Mouse (Mus musculus): Measurements from ENCODE around the gene Wdr20. TPM values are rescaled to one million over a fixed set of nuclear protein-coding genes. Genes with fewer than 3 reads are reported as not detected.

Gene Wdr20
- polyA plus RNA-seq, 1 experiment, result 31.2 TPM

GRCm38 (mm10) chr12:110821787-110822186, 84.0 kb downstream of the Wdr20 start:
- no peak for DNase-seq (ENCODE audit: low spot score)

DNA sequence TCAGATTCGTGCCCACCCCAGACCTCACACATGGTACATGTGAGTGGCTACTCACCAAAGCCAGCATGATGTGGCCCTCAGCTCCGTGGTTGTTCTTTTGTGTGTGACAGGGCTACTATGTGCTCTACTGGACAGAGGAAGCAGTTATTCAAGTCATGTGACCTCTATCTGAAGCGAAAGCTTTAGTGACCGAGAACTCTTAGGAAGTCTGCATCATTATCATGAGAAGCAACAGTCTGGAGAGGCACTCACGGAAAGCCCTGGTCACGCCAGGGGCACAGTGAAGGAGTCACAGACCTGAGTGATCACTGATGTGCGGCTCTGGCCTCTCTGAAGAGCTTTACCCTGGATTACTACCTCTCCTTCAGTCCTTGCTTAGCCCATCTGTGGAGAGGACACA, 84.6 kb downstream of the Wdr20 start:
- no peak for DNase-seq (ENCODE audit: low spot score)

DNA sequence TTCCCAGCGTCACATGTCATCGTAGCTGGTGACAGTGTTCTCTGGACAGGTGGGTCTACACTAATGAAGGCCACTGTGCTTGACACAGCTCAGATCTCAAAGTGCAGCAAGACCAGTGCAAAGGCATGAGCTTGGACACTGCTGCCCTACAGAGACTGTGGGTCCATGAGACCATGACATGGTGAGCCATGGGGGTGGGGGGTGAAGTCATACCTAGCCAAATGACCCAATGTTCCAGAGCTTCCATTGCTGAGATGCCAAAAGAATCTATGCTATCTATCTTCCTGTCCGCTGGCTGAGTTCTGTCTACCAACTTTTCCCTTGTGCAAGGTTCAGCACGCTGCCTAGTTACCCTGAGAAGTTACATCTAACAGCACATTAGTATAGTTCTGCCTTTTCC, 91.2 kb downstream of the Wdr20 start:
- no peak for DNase-seq (ENCODE audit: low spot score)

GRCm38 (mm10) chr12:110830293-110831024, 92.7 kb downstream of the Wdr20 start:
- DNase-seq (ENCODE audit: low spot score), result no peak

GRCm38 (mm10) chr12:110835182-110835581, 97.4 kb downstream of the Wdr20 start:
- no peak for DNase-seq (ENCODE audit: low spot score)

DNA sequence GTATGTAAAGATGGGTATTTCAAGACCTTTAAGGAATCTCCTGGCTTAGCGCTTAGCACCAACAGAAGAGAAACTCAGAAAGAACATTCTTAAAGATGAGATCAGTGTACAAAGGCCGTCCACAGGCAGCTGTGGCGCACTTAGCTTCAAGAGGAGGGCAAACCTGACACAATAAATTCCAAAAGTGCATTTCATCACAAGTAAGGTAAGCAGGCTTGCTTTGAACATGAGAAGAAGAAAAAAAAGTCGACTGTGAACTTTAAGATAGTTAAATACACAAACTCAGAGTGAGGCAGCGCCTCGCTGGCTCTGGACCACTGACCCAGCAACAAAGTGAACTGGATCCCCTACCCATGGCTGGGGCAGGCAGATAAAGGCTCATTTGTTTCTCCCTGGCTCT, 99.0 kb downstream of the Wdr20 start:
- DNase-seq (ENCODE audit: low spot score), result no peak

GRCm38 (mm10) chr12:110837192-110837841, 99.6 kb downstream of the Wdr20 start:
- no peak for DNase-seq (ENCODE audit: low spot score)

DNA sequence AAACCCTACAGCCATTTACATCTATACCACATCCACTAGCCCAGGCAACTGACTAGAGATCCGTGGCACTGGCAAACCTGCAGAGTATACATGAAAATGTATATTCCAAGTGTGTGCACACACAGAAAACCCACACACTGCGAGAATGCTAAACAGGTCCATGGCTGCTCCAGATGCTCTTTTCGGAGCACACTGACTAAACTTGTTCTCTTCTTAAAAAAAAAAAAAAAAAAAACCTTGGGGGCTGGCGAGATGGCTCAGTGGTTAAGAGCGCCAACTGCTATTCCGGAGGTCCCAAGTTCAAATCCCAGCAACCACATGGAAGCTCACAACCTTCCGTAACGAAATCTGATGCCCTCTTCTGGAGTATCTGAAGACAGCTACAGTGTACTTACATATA, 100.1 kb downstream of the Wdr20 start:
- no peak for DNase-seq (ENCODE audit: low spot score)

DNA sequence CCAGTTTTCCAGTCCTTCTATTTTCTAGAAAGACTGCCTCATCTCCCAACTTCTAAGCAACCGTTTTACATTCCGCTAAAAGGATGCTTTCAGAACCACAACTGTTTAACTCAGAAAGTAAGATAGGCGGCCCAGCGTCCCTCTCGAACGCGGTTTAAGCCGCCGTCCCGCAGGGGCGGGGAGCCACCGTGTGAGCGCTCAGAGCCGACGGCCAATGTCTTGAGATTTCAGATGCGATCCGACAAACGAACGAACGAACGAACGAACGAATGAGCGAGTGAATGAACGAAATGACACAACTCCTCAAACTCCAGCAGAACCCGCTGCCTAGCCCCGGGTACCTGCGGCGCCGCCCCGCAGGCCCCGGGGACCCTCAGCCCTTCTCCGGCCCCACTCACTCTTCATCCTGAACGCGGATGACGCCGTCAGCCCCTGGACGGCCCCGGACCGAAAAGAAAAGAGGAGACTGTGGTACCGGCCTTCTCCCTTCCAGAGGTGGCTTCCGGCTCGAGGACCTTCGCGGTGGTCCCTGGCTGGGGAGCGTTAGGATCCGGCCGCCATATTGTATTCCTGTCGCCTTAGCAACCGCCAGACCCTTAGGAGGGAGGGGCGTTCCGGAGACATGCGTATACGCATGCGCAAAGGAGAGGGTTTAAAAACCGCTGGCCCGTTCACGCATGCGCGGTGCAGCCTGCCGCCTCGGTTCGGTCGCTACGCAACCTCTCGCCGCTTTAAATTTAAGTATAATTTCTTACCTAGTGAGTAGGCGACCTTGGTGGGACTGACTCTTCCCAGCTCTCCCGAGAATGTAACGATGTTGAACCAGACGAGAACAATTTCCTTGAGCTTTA, 102.8 kb downstream of the Wdr20 start, which contains the start of gene Mok:
Gene Mok (minus strand): TSS at position 592 of the 851 bp plus-strand sequence.
- peak; percentile 92 for DNase-seq (ENCODE audit: low spot score)

GRCm38 (mm10) chr12:110841731-110842493, 104.2 kb downstream of the Wdr20 start:
- no peak for DNase-seq (ENCODE audit: low spot score)

- DNase-seq (ENCODE audit: low spot score), result peak; percentile 72
Observed at GRCm38 (mm10) chr12:110843194-110844048, 105.7 kb downstream of the Wdr20 start.

DNA sequence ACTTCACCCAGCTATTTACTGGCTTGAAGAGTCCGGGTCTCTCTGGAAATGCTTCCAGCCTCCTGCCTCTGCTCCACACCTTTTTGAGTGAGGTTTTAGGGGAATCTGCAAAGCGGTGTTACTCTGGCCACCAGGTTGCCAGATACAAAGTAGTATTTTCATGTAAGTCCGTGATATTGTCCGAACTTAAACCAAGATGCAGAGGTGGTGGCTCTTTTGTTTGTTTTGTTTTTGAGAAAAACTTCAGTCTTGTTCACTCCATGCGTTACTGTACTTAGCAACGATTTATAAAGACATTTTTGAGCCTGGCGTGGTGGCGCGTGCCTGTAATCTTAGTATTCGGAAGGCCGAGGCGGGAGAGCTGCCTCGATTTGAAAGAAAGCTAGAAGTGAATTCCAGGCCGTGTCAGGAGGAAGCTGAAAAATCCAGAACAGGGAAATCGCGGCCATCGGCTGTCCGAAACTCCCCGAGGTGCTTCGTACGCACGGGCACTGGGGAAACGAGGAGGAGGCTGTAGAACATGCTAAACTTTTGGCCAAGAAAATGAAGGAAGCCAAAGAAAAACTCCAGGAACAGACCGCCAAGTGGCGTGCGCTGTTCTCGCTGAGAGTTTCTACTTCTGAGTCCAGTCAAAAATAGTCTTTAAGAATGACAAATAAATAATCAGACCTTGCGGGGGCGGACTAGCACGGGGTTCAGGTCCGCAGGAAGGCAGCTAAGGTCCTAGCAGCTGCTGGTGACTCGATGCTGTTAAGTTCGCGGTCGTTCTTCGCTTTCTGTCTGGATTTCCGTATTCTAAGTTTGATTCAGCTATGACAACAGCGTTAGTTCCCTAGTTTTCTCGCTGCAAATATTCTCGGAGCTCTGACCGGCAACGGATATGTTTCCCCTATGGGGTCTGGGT, 106.7 kb downstream of the Wdr20 start:
- no peak for DNase-seq (ENCODE audit: low spot score)

GRCm38 (mm10) chr12:110845131-110845880, 107.6 kb downstream of the Wdr20 start:
- DNase-seq (ENCODE audit: low spot score), result peak; percentile 96

DNA sequence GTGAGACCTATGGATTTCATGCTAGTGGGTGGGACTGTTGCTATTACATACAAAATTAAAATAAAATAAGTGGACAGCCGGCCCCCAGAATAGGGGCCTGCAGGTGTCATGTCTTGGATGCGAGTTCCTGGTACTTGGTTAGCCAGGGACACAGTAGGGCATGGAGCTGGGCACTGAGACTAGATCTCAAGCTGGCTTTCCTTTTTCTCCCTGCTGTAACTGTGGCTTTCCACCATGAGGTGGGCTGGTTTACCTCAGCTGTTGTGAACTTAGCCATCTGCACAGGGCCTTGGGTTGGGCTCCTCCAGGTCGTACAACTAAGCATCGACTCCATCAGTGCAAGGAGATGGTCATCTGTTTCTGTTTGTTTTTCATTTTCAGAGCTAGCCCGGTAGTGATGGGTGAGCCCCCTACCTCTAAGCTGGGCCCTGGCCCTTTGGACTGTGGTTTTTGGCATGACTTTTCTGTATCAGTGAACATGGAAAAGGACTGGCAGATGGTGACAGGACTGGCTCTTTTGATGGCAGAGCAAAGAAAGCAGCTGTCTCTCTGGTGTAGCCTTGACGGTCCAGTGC, 108.5 kb downstream of the Wdr20 start:
- DNase-seq (ENCODE audit: low spot score), result no peak

- peak; percentile 85 for DNase-seq (ENCODE audit: low spot score)
Observed at GRCm38 (mm10) chr12:110850010-110850928, 112.5 kb downstream of the Wdr20 start, which contains the start of gene Zfp839. Zfp839 (plus strand) TSS chr12:110850253.

- DNase-seq (ENCODE audit: low spot score), result no peak
Observed at GRCm38 (mm10) chr12:110850929-110851256, 113.1 kb downstream of the Wdr20 start.

DNA sequence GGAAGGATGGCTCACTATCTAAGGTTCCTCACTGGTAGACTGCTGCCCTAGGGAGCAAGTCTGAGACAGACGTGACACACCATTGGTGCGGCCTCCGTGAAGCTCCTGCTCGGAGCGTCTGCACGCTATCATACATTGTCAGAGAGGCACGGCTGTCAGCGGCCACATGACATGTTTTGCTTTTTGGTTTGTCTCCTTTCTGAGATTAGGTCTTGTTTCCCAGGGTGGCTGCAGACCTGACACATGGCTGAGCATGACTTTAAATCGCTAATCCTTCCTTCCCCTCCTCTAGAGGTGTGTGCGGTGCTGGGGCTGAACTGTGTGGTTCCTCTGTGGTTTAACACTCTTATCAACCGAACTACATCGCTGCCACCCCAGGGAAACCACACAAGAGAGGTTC, 113.7 kb downstream of the Wdr20 start:
- no peak for DNase-seq (ENCODE audit: low spot score)
